Mouse (Mus musculus) adipose tissue, adult 10 weeks (tissue): ENCODE results near the gene Gm10719. TPM values are rescaled to one million over a fixed set of nuclear protein-coding genes. Genes with fewer than 3 reads are reported as not detected.

ENCODE experiments used
- polyA plus RNA-seq: library from polyadenylated mRNA; stranded (reverse); fragments of 350-450 nt; fragmentation: Illumina TruSeq; extraction: RNeasy Lipid Tissue Mini Kit (QIAGEN cat#74804); gene quantifications from one replicate; pipeline ENCODE4 v1.2.3, GENCODE M21; 2014; ENCODE audit warnings: low read depth, low replicate concordance

The Gm10719 gene
- not detected for polyA plus RNA-seq

GRCm38 (mm10) chr9:3017108-3017507 lies at the start of gene Gm10719:
Gene Gm10719, plus strand, starts transcription at chr9:3017408.

GRCm38 (mm10) chr9:3000445-3000972 lies 16.7 kb upstream of the Gm10719 start, which contains the start of gene Gm10722:
Gene Gm10722, plus strand, starts transcription at chr9:3000922.

GRCm38 (mm10) chr9:3002794-3003396 lies 14.3 kb upstream of the Gm10719 start, which contains the start of gene Gm11168:
Gene Gm11168, plus strand, starts transcription at chr9:3003346.

GRCm38 (mm10) chr9:3012733-3013279 lies 4.4 kb upstream of the Gm10719 start, which contains the start of gene Gm10721:
Gene Gm10721, plus strand, starts transcription at chr9:3013140.

GRCm38 (mm10) chr9:3015354-3015753 lies 1.9 kb upstream of the Gm10719 start, which contains the start of gene Gm10720:
Gene Gm10720, plus strand, starts transcription at chr9:3015654.

GRCm38 (mm10) chr9:3023312-3023984 lies 6.2 kb downstream of the Gm10719 start, which contains the start of gene Gm10718:
Gene Gm10718, plus strand, starts transcription at chr9:3023547.

GRCm38 (mm10) chr9:3024912-3025467 lies 7.8 kb downstream of the Gm10719 start, which contains the start of gene Gm10717:
Gene Gm10717, plus strand, starts transcription at chr9:3025417.

GRCm38 (mm10) chr9:3034299-3034698 lies 17.1 kb downstream of the Gm10719 start, which contains the start of gene Gm17535:
Gene Gm17535, plus strand, starts transcription at chr9:3034599.

GRCm38 (mm10) chr9:3036577-3036976 lies 19.4 kb downstream of the Gm10719 start, which contains the start of gene Gm10715:
Gene Gm10715, plus strand, starts transcription at chr9:3036877.

Other genes starting within 250 kb of the Gm10719 start
- gene Gm10722, start 16.5 kb upstream of the Gm10719 start, polyA plus RNA-seq: not detected
- gene Gm11168, start 14.1 kb upstream of the Gm10719 start, polyA plus RNA-seq: not detected
- gene Gm10721, start 4.3 kb upstream of the Gm10719 start, polyA plus RNA-seq: not detected
- not detected for gene Gm10720, start 1.8 kb upstream of the Gm10719 start, polyA plus RNA-seq
- not detected for gene Gm10718, start 6.1 kb downstream of the Gm10719 start, polyA plus RNA-seq
- not detected for gene Gm10717, start 8.0 kb downstream of the Gm10719 start, polyA plus RNA-seq
- not detected for gene Gm17535, start 17.2 kb downstream of the Gm10719 start, polyA plus RNA-seq
- gene Gm10715, start 19.5 kb downstream of the Gm10719 start, polyA plus RNA-seq: not detected